Mouse (Mus musculus): ENCODE data around the gene Ccdc90b.

Gene Ccdc90b

DNA sequence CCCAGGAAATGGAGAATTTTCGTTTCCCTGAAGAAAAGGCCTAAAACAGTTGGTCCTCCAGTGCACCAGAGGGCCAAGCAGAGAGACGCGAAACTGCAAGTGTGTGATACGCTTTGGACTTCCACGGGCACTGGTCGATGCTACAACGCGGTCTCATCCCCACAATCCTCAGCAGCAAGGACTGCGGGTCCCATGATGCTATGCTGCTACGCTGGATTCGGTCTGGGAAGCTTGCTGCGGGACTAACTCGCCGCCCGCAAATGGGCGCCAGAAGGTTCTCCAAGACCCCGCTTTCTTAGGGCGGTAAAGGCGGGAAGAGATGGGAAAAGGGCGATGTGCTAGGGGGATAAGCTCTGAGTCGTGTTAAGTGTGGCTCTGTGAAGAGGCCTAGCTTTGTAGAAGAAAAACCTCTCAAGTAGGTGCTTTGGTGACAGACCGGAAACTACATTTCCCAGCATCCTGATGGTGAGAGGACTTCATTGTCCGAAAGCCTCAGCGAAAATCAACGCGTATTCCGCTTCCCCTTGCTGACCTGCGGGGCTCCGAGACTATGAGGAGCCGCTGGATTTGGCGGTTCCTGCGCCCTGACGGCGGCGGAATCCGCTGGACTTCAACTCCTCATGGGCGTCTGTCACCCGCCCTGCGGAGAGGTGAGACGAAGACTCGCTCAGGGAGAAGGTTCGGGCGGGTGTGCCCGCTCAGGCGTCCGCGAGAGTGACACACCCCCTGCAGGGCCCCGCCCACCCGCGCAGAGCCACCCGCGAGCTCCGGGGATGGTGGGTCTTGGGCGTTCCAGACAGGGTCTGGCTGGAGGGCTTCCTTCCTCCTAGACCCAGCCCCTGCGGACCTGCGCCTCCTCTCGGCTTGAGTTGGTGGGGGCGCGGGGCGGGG is at the start of gene Ccdc90b:
TSS of gene Ccdc90b (plus strand) at position 164 of the 891 bp plus-strand sequence.
- DNase-seq (ENCODE audit: extremely low spot score, low spot score): peak; percentile 92

DNA sequence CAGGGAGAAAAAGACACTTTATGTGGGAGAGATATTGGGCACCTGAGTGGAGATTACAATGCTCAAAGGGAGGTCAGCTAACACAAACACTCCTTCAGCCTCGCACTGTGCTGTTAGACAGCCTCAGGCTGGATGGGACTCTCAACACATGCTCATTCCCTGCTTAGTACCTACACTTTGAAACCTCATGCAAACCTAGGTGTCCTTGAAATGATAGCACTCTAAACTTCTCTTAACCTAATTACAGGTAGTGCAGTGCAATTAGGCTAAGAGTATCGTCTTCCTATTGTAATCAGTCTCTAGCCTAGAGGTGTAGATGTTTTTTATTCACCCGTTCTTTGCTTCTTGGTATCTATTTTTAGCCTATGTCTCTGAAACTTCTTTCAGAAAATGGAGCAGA is 40.6 kb upstream of the Ccdc90b start:
- no peak for DNase-seq (ENCODE audit: extremely low spot score, low spot score)

DNA sequence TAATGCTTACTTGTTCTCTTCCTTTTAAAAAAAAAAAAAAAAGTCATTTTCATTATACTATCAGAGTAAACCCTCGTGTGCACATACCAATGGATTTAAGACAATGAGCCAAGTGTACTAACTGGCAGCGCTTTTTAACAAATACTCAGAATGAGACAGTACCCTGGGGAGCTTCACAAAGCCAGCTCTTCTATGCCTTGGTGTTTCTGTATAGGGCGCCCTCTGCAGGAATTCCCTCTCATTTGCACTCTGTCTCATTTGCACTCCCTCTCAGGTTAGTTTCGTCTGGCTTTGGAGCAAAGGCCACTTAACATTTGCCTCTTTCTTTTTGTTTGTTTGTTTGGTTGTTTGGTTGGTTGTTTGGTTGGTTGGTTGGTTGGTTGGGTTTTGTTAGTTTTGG is 40.1 kb upstream of the Ccdc90b start:
- no peak for DNase-seq (ENCODE audit: extremely low spot score, low spot score)

DNA sequence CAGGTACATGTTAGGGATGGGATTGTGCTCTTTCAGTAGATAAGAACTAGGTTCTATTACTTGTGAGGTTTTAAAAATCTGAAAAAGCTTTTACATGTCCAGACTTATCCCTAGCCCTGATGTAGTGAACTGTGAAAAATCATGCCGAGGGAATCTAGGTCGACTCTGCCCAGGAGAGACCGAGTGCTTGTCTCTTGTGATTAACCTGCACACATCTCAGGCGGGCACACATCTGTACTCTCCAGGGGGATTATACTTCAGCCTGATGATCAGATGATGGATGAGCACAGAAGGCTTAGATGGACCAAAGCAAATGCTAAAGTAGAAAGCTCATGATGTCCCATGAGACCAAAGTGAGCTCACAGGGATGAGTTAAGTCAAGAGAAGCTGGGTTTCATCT is 31.7 kb upstream of the Ccdc90b start:
- DNase-seq (ENCODE audit: extremely low spot score, low spot score): no peak

DNA sequence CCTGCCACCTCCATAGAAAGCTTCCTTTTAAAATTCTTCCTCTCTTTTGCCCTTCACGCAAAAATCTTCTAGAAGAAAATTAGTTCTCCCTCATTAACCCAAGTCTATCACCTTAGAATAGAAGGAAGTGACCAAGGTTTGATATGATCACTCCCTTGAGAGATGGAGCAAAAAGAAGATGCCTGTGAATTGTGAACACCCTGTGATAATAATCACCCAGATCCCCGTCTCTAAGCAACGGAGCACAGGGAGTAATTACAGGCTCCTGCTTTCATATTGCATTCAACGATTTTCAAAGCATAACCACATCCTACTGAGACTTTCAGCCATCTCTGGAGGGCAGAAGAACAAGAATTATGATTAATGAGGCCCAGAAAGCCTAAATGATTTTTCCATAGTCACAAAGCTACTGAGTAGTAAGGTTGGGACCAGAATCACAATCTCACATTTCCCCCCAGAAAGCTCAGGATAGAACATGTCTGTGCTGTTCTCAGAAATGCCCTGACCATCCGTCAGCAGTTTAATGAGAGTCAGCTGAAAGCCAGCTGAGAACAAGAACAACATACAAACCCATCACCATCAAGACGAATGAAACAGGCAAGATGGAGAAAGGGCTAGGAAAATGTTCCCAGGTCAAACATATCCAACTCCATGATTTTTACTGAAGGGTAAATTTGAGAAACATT is 28.5 kb upstream of the Ccdc90b start:
- no peak for DNase-seq (ENCODE audit: extremely low spot score, low spot score)

DNA sequence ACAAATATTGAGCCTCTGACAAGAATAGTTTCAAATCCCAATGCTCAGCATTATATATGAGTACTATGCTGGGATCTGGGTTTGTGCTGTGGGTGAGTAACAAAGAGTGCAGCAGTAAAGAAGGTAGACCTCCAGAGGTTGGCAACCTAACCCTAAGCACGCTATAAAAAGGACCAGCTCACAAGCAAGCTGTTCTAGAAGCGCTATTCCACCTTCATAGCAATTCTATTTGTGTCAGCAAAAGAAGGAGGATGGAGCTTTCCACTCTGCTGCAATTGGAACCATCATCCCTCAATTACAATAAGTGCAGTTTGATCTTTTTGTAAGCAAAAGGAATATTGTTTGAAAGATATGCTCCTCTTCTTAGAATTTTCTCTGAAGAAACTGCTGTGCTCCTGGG is 14.2 kb upstream of the Ccdc90b start:
- DNase-seq (ENCODE audit: extremely low spot score, low spot score): no peak

DNA sequence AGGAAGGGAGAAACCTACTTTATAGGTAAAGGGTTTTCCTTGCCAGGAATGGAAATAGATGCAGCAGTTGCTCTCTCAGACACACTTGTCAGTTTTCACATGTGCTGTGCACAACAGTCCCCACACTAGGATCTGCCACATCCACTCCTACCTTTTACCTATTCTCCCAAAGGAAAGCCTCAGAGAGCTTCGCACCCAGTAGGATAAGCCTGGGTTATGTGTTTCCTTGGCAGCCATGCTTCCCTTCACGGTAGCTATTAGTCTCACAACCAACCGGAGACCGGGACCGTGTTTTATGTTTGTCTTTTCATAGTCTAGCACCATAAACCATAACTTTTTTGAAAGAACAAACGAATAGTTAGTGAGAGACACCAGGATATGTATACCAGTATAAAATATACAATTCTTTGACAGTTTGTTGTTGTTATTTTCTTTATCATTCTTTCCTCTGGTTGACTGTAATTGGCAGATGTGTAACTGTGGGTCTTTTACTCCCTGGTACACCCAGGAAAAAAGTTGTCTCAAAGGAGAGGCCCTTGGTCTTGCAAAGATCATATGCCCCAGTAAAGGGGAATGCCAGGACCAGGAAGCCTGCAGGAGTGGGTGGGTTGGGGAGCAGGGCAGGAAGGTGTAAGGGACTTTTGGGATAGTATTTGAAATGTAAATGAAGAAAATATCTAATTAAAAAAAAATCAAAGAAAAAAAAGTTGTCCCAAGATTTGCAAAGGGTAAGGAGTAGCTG is 10.5 kb upstream of the Ccdc90b start:
- DNase-seq (ENCODE audit: extremely low spot score, low spot score): no peak

DNA sequence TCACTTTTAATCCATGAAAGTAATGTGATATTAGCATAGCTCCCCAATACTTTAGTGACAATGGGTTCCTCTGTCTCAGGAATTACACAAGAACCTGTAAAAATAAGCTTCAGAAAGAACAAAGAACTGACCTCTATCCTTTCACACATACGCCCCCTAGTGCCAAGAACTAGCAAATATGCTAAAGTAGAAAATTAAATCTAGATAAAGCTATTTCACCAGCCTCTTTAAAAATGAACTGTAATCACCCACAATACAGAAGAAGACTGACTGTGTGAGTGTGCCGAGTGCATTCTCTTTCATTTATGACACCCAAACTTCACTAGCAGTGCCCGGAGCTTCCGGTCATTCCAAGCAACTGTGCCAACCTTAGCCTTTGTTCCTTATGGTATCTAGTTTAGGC is 10.0 kb upstream of the Ccdc90b start:
- peak; percentile 17 for DNase-seq (ENCODE audit: extremely low spot score, low spot score)

DNA sequence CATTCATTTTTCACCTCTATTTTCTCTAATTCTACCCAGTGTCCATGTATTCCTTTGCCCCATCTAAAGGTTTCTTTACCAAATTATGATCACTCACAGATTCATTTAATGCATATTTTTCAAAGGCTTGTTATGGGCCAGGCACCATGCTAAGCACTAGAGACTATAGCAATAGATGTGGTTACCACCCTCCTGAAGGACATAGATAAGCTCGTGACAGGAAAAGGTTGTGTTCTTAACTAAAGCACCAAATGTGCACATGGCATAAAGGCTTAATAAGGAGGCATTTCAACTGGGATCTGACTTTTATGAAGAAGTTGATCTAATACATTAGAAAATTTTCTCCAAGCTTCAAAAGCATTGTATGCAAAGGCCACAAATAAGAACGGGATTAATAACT is 2.2 kb upstream of the Ccdc90b start:
- no peak for DNase-seq (ENCODE audit: extremely low spot score, low spot score)

DNA sequence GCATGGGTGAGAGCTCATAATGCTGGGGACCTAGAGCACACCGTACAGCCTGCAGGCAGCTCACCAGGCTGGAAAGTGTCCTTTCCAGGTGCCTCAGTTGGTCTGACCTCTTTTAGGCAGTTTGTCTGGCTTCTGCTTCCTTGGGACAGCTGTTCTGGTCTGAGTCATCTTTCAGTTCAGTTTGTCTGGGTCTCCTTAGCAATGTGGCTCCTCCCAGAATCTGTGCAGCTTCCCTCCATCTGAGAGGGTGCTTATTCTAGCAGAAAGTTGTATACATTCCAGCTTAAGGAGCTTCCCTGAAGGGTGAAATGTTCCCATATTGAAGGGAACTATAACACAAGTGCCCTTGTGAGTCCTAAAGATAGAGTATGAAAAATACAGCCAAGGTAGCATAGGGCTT is 5.8 kb downstream of the Ccdc90b start:
- DNase-seq (ENCODE audit: extremely low spot score, low spot score): no peak

DNA sequence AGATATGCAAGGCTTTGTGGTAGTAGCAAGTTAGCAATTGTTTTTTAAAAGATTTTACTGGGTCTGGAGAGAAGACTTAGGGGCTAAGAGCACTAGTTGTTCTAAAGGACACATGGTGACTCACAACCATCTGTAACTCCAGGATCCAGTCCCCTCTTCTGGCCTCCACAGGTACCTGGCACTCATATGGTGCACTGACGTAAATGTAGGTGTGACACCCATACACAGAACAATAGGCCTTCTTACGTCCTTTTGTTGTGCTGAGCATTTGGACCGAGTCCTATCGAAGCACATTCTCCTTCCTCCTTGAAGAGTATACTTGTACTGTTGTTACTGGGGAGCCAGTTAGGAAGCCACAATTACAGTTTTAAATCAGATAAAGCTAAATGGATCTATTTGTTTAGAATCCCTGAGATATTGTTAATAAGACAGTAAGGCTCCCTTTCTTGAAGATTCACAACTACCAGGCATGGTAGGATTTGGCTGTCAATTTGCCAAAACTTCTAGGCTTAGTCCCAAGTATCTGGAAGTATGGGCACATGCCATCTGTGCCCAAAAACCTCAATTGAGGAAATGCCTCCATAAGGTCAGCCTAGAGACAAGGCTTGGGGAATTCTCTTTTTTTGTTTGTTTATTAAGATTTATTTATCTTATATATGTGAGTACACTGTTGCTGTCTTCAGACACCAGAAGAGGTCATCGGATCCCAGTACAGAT is 19.7 kb downstream of the Ccdc90b start:
- DNase-seq (ENCODE audit: extremely low spot score, low spot score): no peak

DNA sequence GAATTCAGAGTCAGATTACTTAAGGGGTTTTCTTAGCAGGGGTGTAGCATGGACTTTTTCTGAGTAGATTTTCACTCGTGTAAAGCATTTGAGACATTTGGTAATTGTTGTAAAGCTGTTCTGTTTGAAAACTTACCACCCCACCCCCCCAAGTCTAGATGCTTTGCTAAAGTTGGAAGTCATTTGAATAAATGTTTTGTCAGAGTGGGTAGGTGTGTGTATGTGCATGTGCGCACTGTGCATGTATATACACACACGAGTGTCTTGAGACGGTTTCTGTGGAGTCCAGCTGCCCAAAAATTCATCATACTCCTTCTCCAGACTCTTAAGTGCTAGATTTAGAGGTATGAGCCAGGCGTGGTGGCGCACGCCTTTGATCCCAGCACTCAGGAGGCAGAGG is 22.6 kb downstream of the Ccdc90b start:
- DNase-seq (ENCODE audit: extremely low spot score, low spot score): no peak

DNA sequence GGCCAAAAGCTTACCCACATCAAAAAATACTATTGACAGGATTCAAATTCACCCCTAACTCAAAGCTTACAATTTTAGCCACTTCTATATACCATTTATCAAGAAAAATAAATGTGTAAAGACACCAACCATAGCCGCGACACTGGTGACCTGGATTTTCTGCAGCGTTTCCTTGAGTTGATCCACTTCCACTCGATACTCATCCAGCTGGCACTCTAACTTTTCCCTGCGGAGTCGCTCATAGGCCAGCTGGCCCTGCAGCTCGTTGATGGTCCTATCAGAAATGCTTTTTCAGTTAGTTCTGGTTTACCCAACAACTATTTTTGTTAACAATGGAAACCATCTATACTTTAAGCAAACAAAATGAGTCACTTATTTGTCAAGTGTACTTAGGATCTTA is 29.0 kb downstream of the Ccdc90b start:
- no peak for DNase-seq (ENCODE audit: extremely low spot score, low spot score)

DNA sequence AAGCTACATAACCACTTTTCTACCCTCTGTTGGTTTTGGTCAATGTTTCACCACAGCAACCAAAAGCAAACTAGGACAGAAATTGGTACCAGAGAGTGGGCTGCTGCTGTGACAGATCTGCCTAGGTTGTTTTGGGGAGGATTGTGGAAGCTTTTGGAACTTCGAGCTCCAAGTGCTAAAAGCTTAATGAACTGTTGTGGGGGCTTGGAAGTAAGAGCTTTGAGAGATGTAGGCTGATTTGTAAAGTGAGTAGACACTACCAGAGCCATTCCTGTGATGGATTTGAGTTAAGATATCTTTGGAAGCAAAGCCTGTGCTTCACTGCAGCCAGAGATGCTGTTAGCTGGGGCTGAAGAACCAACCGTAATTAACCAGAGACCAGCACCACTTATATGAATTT is 29.9 kb downstream of the Ccdc90b start:
- no peak for DNase-seq (ENCODE audit: extremely low spot score, low spot score)

DNA sequence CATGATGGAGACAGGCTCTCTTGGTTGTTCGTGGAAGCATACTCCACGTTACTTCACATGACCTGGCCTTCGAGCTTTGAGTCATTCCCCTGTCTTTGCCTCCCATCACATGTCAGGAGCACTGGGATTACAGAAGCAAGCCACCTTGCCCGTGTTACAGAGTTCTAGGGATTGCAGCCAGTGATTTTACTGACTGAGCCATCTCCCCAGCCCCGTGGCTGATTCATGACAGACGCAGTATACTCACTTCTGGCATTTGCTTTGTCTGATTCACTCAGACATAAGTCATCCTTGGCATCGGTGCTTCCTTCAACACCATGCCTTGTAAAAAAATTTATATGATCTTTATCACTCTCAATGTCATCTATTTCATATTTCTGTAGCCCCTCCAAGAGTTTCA is 44.0 kb downstream of the Ccdc90b start:
- no peak for DNase-seq (ENCODE audit: extremely low spot score, low spot score)

DNA sequence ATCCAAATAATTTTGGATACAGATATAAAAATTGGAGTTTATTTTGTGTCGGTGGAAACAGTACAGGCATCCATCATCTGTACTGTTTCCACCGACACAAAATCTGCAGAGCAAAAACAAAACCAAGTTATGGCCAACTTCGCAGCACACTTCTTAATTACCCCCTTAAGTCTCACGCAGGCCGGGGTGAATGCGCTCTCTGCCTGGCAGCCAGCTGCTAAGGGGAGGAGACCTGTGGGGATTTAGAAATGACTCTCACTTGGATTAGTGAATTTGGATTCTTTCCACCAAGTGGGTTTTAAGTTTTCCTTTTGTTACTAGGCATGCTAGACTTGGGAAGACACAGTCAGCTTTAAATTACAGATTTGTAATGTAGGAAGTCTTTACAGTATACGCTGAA is 49.9 kb downstream of the Ccdc90b start:
- DNase-seq (ENCODE audit: extremely low spot score, low spot score): no peak

DNA sequence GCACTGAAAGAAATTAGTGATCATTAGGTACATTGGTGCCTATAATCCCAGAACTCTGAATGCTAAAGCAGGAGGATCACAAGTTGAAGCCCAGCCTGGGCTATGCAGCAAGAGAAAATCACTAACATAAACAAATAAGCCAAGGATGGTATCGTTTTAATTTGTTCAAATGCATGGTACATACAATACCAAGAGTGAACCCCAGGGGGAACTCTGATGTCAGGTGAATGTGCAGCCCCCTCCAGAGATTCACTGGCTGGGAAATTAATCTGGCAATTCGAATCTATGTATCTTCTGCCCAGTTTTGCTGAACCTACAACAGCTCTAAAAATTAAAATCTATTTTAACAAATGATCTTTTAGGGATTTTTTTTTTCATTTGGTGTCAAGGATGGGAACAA is 63.5 kb downstream of the Ccdc90b start:
- DNase-seq (ENCODE audit: extremely low spot score, low spot score): no peak

DNA sequence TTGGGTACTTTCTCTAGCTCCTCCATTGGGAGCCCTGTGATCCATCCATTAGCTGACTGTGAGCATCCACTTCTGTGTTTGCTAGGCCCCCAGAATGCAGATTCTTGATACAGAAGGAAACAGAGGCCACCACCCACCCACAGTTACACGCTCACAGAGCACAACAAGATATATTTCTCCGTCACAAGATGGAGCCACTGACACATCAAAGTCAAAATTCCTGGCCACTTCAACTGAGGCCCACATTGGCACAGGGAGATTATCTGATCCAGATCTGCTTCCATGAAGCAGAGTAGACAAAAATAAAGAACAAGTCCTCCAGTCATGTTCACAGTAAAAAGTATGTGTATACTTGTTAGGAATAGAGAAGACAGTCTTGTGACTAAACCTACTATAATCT is 69.2 kb downstream of the Ccdc90b start:
- DNase-seq (ENCODE audit: extremely low spot score, low spot score): no peak
